Mouse (Mus musculus) lung, postnatal 14 days (tissue): Measurements from ENCODE around the gene Arpc3.
"Not testable (repeated sequence)": the region's sequence is repeated elsewhere in the genome, so short reads cannot be mapped to it uniquely, and the experiment has no call there.

Source experiments
- DNase-seq: peaks from one replicate; pipeline ENCODE4 v3.0.0; 2021

Arpc3 gene

DNA sequence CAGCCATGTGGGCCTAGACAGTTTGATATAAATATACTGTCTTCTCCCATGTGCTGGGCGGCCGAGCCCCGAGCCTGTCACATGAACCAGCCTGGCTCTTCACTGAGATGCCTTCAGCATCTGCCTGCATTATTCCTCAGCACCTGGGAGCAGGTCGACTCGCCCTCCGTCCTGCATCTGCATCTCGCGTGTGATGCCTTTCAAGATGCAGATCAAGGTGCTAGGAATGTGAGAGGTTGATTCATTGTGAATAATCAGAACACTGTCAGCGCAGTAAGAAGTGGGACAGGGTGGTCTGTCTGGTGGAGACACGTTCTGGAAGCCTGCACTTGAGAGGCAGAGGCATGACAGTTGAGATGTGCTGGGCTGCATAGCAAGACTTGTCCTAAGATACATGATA, 52.8 kb downstream of the Arpc3 start:
- DNase-seq, result no peak

DNA sequence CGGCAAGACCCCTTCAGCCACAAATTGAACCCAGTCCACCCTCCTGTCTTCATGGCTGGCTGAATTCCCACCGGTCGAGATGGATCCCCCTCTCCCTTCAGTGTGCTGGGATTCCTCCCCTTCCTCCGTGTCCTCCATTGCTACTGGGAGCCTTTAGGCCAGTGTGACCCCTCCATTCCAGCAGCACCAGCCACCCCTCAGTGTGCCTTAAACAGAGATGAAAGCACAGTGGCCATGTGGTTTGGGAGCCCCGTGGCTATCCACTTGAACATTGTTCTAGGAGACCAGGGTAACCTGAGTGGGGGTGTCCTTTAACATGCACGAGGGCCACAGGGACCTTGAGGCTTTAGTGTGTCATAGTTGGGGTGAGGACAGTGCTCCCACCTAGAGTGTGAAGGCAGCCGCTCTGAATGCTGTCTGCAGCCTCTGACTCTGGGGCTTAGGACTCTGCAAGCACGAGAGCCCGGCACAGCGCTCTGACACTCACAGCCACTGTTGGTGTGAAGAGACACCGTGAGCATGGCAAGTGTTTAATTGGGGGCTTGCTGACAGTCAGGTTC, 53.5 kb downstream of the Arpc3 start:
- DNase-seq, result no peak

DNA sequence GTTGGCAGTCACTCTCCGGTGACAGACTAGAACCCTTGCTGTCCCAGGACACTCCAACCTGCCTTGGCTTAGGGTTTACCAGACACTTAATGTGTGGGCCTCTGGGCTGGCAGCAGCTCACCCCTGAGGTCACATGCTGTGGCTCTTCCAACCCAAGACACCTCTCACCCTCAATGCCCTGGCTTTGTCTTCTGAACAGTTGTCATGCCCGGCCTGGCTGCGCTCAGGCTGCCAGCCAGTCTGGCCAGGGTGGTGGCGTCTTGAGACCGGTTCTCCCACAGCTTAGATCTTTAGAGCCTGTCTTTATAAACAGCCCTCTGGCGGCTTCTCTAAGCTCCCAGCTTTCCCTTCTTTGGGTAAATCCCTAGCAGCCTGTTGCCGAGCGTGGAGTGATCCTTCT, 56.2 kb downstream of the Arpc3 start:
- no peak for DNase-seq

DNA sequence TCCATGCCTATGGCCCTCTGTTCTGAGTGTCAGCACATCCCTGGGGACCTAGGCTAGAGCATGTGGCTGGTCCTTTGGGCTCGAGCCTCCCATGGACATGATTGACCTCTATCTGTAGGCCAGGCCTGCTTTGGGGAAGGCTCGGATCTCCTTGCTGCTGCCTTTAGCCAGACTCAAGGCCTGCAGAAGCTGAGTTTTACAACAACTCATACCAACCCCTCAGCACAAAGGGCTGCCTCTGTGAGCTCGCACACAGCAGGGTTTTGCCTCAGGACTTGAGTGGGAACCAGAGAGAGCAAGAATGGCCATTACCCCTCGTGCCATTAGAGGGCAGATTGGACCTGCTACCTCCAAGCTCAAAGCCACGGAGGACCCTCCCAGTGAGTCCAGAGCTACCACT, 57.2 kb downstream of the Arpc3 start:
- DNase-seq, result no peak

DNA sequence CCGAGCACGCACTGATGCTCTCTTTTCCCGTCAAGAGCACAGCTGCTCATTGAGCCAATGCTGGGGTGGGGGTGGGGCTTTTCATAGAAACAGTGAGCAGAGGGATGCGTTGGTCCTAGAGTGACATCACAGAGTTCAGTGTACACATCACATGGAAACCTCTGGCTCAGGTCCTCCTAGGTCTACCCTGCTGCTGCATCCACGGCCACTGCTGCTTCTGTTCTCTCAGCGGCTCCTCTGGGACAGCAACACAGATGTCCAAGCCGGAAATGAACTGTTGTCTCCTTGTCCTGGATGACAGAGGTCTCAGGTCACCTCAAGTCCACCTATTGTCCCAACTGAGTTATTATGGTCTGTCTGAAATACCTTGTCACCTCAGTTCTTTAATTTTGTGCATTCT, 58.3 kb downstream of the Arpc3 start:
- DNase-seq, result no peak

DNA sequence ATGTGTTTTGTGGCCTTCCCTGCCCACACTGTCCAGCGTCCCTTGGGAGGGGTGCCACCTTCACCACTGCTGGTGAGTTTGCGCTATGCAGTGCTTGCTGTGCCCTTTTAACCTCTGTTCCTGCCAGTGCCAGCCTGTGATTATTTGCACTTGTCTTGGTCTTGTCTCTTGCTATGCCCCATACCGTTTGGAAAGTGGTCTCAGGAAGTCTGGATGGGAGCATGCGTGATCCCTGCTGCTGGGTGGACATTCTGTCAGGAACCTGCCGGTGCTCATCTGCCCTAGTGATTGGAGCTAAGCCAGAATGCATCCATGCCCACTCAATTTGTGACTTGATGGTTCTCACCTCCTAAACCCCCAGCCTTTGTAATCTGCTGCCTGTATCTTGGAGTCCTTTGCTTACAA, 59.2 kb downstream of the Arpc3 start:
- DNase-seq, result no peak

DNA sequence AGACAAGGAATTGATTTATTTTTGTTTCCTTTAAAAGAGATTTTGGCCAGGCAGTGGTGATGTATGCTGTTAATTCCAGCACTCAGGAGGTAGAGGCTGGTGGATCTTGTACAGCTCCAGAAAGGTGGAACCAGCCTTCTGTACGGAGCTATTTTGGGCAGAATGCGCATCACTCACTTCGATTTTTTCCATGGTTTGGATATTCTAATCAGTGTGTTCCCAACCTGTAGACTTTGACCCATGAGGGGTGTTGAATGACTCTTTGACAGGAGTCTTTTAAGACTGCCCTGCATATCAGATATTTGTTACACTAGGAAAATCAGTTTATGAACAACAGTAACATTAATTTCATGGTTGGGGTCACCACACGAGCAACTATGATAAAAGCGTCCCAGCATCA, 59.6 kb downstream of the Arpc3 start:
- no peak for DNase-seq

DNA sequence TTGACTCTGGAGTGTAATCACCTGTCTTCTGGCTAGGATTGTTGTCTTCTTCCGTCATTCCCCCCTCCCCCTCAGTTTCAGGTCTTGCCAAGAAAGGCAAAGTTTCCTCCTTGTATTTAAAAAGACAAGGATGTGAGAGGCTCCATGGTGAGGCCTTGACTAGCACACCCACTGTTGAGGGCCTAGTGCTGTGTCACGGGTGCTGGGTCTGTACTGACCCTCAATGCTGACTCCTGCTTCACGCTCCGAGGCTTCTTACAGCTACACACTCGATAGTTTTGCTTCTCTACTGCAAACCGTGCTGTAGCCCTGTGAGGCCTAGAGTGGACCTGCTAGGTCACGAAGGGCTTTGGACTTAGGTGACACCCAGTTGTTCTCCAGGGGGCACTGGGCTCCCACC, 60.5 kb downstream of the Arpc3 start:
- no peak for DNase-seq

DNA sequence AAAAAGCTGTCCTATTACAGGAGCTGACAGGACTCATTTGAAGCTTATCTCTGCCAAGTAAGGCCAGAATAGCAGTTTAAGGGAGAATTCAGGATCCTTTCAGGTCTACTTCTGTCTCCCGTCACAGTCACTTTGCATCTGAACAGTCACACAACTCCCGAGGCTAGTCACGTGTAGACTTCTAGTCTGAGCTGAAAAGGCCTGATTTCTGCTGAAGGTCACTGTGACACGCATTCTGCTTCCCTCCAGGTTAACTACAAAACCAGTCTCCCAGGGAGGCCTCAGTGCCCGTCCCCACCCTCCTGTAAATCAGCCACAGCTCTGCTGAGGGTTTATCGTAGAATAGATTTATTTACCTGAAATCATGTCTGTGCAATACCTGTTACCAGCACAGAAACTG, 61.5 kb downstream of the Arpc3 start:
- no peak for DNase-seq

DNA sequence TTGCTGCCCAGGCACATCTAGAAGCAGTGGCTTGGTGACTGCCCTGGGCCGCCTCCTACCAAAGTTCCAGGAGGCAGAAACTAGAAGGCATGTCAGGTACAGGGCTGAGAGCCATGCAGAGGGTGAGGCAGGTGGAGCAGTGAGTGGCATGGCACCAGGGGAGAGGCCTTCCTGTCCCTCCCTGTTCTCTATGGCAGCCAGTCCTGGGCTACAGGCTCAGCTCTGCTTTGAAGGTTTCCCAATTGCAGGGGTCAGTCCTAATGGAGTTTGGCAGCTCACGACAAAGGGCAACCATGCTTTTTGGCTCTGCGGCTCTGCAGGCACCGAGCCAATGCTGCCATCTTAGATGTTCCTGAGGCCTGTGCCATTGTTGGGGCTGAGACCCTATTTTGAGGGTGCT, 62.8 kb downstream of the Arpc3 start:
- DNase-seq, result no peak

DNA sequence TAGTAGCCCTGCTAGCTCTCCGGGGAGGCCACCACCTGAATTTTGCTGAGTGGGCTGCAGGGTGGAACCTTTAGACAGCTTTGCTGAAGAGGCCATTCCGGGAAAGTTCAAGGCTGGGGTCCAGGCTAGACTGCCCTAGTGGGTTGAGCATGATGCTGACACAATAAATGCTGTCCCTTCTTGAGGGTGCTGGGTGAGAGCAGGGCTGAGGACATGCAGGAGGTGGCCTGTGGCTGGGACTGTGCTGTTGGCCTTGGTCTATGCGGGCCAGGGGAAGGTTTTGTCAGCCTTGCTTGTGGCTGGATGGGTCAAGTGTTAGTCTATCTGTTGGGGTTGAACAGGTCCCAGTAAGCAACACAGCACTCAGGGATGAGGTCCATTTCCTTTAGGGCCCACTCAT, 63.2 kb downstream of the Arpc3 start:
- DNase-seq, result no peak

DNA sequence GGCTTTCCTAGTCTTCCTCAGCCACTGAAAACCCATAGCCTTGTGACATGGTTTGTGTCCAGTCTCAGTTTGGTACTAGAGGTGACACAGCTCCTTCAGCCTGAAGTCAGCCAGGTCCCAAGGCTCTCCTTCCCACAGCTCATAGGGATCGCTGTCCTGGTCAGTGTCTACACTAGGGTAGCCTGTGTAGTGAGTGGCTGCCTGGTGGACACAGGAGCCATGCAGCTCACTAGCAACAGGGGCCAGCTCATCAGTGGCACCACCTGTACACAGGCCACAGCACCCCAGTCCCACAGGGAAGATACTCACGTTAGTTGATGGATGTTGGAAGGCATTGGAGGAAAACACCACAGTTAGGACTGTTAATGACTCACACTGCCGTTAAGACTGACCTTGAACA, 63.9 kb downstream of the Arpc3 start:
- no peak for DNase-seq

DNA sequence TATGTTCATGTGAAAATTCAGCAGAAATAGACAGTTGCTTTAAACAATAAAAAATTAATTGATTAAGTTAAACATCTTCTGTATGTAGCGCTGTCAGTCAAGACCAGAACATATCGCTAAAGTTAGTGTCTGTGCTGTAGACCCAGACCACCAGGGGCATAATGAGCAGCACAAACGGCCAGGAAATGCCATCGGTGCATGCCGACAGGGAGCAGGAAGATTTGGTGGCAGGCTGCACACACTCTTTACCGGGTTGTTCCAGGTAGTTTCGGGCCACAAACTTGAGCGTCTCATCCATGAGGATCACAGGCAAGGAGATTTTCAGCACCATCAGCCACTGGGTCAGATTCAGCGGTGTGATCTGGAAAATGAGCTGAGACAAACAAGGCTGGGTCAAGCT, 65.4 kb downstream of the Arpc3 start:
- not testable (repeated sequence) for DNase-seq

DNA sequence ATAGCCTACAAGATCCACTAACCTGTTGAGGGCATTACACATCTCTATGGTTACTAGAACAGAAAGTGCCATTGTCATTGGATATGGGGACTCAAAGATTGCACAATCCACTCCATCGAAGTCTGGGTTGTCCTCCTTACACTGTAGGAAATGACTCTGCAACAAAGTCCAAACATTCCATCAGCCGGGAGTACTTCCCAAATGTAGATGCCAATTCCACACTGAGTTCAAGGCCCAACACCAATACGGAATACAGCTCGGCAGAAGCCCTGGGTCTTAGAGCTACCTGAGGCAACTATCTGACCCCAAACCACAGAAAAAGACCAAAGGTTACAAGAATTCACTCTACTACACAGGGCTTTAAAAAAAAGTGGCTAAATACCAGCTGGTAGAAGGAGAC, 66.4 kb downstream of the Arpc3 start:
- DNase-seq, result no peak

DNA sequence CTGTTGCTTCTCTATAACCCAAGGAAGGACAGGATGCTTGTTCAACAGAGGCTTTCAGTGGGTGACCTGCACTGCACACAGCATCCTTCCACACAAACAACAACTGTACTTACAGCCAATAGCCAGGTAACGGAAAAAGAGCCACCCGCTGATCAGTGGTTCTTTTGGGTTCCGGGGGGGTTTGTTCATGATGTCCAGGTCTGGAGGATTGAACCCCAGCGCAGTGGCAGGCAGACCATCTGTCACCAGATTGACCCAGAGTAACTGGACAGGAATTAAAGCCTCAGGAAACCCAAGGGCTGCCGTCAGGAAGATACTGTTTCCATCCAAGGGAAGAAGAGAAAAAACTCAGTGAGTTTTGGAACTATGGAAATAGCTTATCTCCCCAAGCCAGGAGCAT, 67.7 kb downstream of the Arpc3 start:
- no peak for DNase-seq

DNA sequence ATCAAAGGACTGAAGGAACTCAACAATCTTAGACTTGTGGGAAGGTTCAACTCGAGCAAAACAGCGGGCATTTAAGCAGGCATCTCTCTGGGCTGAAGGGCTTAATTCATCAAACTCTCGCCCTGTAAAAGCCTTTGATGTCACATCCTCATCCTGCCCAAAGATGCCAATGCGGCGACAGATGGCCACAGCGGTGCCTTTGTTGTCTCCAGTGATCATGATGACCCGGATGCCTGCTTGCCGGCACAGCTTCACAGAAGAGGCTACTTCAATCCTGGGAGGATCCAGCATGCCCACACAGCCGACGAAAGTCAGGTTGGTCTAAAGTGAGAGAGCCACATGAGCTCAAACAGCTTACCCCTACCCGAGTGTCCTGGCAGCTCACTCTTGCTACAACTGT, 69.0 kb downstream of the Arpc3 start:
- DNase-seq, result no peak

DNA sequence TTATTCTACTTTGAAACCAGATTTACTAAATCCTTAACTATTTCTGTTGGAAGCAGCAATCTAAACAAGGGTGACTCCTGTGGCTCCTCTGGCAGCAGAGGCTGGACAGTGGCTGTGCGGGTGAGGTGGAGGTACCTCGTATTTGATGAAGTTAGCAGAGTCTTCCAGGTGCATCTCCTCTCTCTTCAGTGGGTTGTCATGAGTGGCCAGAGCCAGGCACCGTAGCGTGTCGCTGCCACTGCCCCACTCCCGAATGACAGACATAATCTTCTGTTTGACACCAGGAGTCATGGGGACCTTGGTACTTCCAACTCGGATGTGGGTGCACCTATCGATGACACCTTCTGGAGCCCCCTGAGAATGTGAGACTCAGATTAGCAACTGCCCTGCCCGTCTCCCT, 69.8 kb downstream of the Arpc3 start:
- no peak for DNase-seq
